Mouse (Mus musculus) lung, embryonic 15.5 days (tissue): ENCODE results near the gene Tkt. TPM values are rescaled to one million over a fixed set of nuclear protein-coding genes. Genes with fewer than 3 reads are reported as not detected.

Source experiments
- ATAC-seq: fragments of 200-750 bp; cut with Nextera tagmentation; 2 replicates; pipeline ENCODE4 v1.8.0; 2017; ENCODE audit warnings: moderate number of reproducible peaks, borderline replicate concordance; ENCODE audit not compliant: low FRiP score, low TSS enrichment; ENCODE audit errors: extremely low read depth
- H3K27ac ChIP-seq: fragments of 300-500 bp; sonication (generic); 2 replicates; pipeline ENCODE4 v1.5.1; 2015; ENCODE audit warnings: moderate library complexity, mild to moderate bottlenecking, inconsistent platforms
- H3K27me3 ChIP-seq: fragments of 300-500 bp; sonication (generic); 2 replicates; pipeline ENCODE4 v1.6.1; 2015; ENCODE audit warnings: inconsistent platforms
- H3K36me3 ChIP-seq: fragments of 300-500 bp; sonication (generic); 2 replicates; pipeline ENCODE4 v1.6.1; 2015; ENCODE audit warnings: inconsistent platforms
- H3K4me1 ChIP-seq: fragments of 300-500 bp; sonication (generic); 2 replicates; pipeline ENCODE4 v1.6.1; 2015; ENCODE audit warnings: inconsistent platforms
- H3K4me2 ChIP-seq: fragments of 300-500 bp; sonication (generic); 2 replicates; pipeline ENCODE4 v1.6.1; 2015; ENCODE audit warnings: inconsistent platforms, mild to moderate bottlenecking, moderate library complexity
- H3K4me3 ChIP-seq: fragments of 300-500 bp; sonication (generic); 2 replicates; pipeline ENCODE4 v1.5.1; 2015; ENCODE audit warnings: mild to moderate bottlenecking, inconsistent platforms
- H3K9ac ChIP-seq: fragments of 300-500 bp; sonication (generic); 2 replicates; pipeline ENCODE4 v1.6.1; 2015; ENCODE audit warnings: inconsistent platforms
- H3K9me3 ChIP-seq: fragments of 300-500 bp; sonication (generic); 2 replicates; pipeline ENCODE4 v1.6.1; 2016; ENCODE audit warnings: inconsistent platforms
- WGBS: fragments of 180-500 bp; shearing (Covaris S2); methylation state at CpG from one replicate; pipeline ENCODE4 v1.1.7; 2015; 5-methylcytosine and 5-hydroxymethylcytosine counted together
- polyA plus RNA-seq: library from polyadenylated mRNA; unstranded; fragments of >200 nt; fragmentation: Nextera tagmentation; extraction: Ambion mirVana; gene quantifications from 2 replicates; pipeline ENCODE4 v1.2.1, GENCODE M21; 2015

The Tkt gene
- polyA plus RNA-seq, 1 experiment from 2014 or later = 289 TPM

GRCm38 (mm10) chr14:30590041-30590645, 42.0 kb downstream of the Tkt start:
- Histone ChIP-seq H3K4me3 (no peak overlapping the region), H3K36me3 (no peaks in the 10 kb centered on the region), H3K27ac (no peak overlapping the region), H3K9ac (no peak overlapping the region), H3K4me1 (peaks cover 51% of the 10 kb centered on the region), H3K27me3 (no peaks in the 10 kb centered on the region), H3K9me3 (no peaks in the 10 kb centered on the region), H3K4me2 (no peak overlapping the region)
- ATAC-seq = no peak
- WGBS = 68% methylated on average over 11 of the region's 11 CpGs

DNA sequence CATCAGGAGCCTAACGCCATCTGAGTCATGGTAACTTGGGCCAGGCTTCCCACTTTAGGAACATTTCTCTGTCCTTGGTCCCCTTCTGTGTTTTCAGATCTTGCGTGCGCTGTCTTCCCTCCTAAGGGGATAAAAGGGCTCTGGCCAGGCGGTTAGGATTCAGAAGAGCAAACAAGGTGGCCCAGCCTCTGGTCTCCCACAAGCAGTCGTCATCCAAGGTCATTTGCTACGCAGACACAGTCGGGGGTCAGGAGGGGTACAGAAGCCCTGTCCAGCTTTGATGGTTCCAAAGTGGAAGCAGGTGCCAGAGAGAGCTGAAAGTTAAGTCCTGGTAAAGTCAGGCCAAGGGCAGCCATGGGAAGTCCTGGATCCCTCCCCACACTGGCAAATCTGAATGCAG, 42.8 kb downstream of the Tkt start:
- Histone ChIP-seq H3K27me3 (no peaks in the 10 kb centered on the region), H3K4me1 (peaks cover 46% of the 10 kb centered on the region), H3K27ac (no peak overlapping the region), H3K9me3 (no peaks in the 10 kb centered on the region), H3K36me3 (no peaks in the 10 kb centered on the region; the same call in 1 of the 2 replicates), H3K9ac (no peak overlapping the region), H3K4me2 (no peak overlapping the region), H3K4me3 (no peak overlapping the region)
- no peak for ATAC-seq
- 75% methylated on average over 7 of the region's 7 CpGs for WGBS

- WGBS = 13% methylated on average over 6 of the region's 6 CpGs
- Histone ChIP-seq H3K4me1 (peaks cover 43% of the 10 kb centered on the region), H3K9me3 (no peaks in the 10 kb centered on the region), H3K4me3 (no peak overlapping the region), H3K36me3 (peaks cover 2% of the 10 kb centered on the region; the same call in 1 of the 2 replicates), H3K9ac (no peak overlapping the region), H3K27me3 (no peaks in the 10 kb centered on the region), H3K4me2 (peak overlapping the region; percentile 16; the same call in 1 of the 2 replicates), H3K27ac (no peak overlapping the region)
- no peak for ATAC-seq
Measured at GRCm38 (mm10) chr14:30591417-30591816, 43.3 kb downstream of the Tkt start.

- no peaks in the 10 kb centered on the region for H3K9me3 ChIP-seq
- H3K36me3 ChIP-seq = peaks cover 9% of the 10 kb centered on the region
- H3K27me3 ChIP-seq = no peaks in the 10 kb centered on the region
- no peak overlapping the region for H3K4me2 ChIP-seq
- peak; percentile 57; the same call in 1 of the 2 replicates for ATAC-seq
- peak overlapping the region; percentile 85 for H3K27ac ChIP-seq
- H3K4me1 ChIP-seq = peaks cover 30% of the 10 kb centered on the region
- no peak overlapping the region for H3K9ac ChIP-seq
- H3K4me3 ChIP-seq = no peak overlapping the region
- WGBS = 28% methylated on average over 11 of the region's 11 CpGs
Measured at GRCm38 (mm10) chr14:30593279-30594091, 45.3 kb downstream of the Tkt start.

GRCm38 (mm10) chr14:30594092-30594695, 46.0 kb downstream of the Tkt start:
- Histone ChIP-seq H3K27ac (peak overlapping the region; percentile 85), H3K4me3 (no peak overlapping the region), H3K27me3 (no peaks in the 10 kb centered on the region), H3K36me3 (peaks cover 16% of the 10 kb centered on the region), H3K9ac (no peak overlapping the region), H3K9me3 (no peaks in the 10 kb centered on the region), H3K4me2 (no peak overlapping the region), H3K4me1 (peaks cover 30% of the 10 kb centered on the region)
- WGBS = 46% methylated on average over 7 of the region's 7 CpGs
- peak; percentile 74 for ATAC-seq

DNA sequence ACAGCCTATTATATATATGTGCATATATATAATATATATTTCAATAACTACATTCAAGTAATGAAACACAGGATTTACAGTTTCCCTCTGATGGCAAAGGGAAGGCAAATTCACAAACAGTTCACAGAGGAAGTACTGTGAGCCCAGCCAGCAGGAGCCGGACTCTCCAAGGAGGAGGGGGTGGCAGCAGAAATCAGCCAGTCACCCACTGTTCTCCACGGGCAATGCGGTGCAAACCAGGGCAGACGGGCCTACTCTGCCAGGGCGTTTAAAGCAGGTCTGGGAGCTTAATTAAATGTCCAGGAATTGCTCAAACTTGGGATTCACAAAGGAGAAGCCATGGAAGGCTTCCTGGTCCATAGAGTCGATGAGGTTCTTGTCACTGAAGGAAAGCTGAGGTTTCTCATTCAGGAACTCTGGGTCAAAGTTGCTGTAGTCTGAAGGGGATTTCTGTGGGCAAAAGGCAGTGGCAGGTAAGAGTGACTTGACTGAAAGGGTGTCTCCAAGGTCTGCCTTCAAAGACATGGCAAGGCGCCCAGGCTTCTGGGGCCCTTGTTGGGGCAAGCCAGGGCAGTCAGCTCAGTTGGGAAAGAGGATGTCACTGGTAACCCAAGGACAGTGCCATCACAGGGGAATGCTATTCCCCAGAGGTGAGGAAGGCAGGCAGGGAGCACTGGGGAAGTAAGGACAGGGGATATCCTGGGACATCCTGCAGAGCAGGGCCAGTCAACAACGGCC, 47.6 kb downstream of the Tkt start:
- Histone ChIP-seq H3K27ac (no peak overlapping the region), H3K36me3 (peaks cover 21% of the 10 kb centered on the region), H3K9ac (no peak overlapping the region), H3K9me3 (no peaks in the 10 kb centered on the region), H3K4me1 (peaks cover 30% of the 10 kb centered on the region), H3K4me2 (no peak overlapping the region), H3K4me3 (no peak overlapping the region), H3K27me3 (no peaks in the 10 kb centered on the region)
- 88% methylated on average over 8 of the region's 8 CpGs for WGBS
- ATAC-seq = no peak

DNA sequence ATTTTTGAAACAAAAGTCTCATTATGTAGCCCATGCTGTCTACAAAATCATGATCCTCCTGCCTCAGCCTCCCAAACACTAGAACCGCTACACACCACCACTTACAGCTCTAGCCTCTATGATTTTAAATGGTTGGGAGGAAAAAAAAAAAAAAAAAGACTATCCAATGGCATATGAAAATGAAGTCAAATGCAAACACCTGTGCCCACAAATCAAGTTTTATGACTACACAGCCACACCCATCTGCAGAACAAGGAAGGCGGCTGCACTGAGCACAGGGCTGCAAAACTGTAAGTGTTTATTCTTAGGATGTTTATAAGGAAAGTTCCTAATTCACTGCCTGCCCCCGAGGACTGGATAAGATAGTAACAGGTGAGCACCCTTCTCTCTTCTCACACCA, 48.2 kb downstream of the Tkt start:
- Histone ChIP-seq H3K9me3 (no peaks in the 10 kb centered on the region), H3K4me1 (peaks cover 30% of the 10 kb centered on the region), H3K4me2 (no peak overlapping the region), H3K27me3 (no peaks in the 10 kb centered on the region), H3K9ac (no peak overlapping the region), H3K27ac (no peak overlapping the region), H3K36me3 (peaks cover 28% of the 10 kb centered on the region), H3K4me3 (no peak overlapping the region)
- 73% methylated on average over 3 of the region's 3 CpGs for WGBS
- ATAC-seq = no peak

DNA sequence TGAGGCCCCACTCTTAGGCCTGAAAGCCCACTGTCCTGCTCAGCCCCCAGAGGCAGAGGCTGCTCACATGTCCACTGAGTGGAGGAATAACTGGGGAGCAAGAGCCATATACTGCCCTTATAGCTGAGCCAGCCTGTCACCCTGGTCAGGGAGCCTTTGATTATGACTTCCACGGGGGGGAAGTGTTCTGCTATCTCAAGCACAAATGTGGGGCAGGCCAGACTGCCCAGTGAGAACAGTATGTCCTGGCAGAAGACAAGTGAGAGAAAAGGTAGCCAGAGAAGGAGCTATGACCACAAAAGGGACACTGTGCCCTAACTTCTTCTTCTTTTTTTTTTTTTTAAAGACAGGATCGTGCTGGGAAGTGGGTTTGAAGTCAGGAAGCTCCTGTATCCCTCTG, 49.0 kb downstream of the Tkt start:
- H3K4me3 ChIP-seq = no peak overlapping the region
- no peak overlapping the region for H3K4me2 ChIP-seq
- no peak overlapping the region for H3K27ac ChIP-seq
- peaks cover 35% of the 10 kb centered on the region for H3K36me3 ChIP-seq
- H3K4me1 ChIP-seq = peaks cover 24% of the 10 kb centered on the region
- ATAC-seq = no peak
- H3K9me3 ChIP-seq = no peaks in the 10 kb centered on the region
- H3K9ac ChIP-seq = no peak overlapping the region
- no peaks in the 10 kb centered on the region for H3K27me3 ChIP-seq
- WGBS = 63% methylated on average over 2 of the region's 2 CpGs

DNA sequence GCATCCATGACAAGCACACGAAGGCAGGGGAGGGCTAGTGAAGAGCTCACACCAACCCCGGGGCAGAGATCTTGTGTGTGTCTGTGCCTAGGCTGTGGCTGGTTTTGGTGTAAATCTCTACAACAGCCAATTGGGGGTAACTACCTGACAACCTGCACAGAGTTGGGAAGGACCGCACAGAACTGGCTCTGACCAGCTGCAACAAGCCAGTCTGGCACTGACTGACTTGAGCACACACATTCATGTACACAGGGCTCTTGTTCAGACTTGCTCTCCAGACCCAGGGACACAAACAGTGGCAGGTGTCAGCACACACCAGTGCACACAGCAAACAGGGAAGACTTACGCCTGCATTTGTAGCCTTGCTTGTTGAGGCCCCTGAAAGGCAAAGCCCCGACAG, 58.7 kb downstream of the Tkt start:
- H3K4me2 ChIP-seq = no peak overlapping the region
- no peak overlapping the region for H3K9ac ChIP-seq
- WGBS = 92% methylated on average over 5 of the region's 5 CpGs
- no peak overlapping the region for H3K27ac ChIP-seq
- H3K36me3 ChIP-seq = peaks cover 18% of the 10 kb centered on the region
- 0 out of 2 replicates have a peak, but pooled peaks cover 4% of the 10 kb centered on the region for H3K4me1 ChIP-seq
- no peaks in the 10 kb centered on the region for H3K9me3 ChIP-seq
- no peaks in the 10 kb centered on the region for H3K27me3 ChIP-seq
- no peak for ATAC-seq
- no peak overlapping the region for H3K4me3 ChIP-seq

DNA sequence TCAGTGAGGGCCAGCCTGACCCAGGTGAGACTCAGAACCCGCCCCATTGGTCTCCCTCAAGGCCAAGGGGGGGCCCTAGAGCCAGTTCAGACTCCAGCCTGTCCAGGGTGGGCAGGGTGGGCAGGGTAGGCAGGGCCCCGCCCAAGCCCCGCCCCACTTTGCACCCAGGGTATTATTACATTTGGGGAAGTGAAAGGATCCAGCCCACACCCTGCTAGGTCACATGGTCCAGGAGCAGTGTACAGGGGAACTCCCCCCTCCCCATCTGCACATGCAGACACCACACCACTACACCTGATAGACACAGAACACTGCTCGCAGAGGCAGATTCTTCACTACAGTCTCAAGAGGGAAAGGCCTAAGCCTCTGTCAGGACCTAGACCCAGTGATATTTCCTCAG, 59.5 kb downstream of the Tkt start:
- WGBS = 81% methylated on average over 4 of the region's 4 CpGs
- H3K4me3 ChIP-seq = no peak overlapping the region
- no peak overlapping the region for H3K9ac ChIP-seq
- no peak overlapping the region for H3K27ac ChIP-seq
- no peak overlapping the region for H3K4me2 ChIP-seq
- H3K4me1 ChIP-seq = 0 out of 2 replicates have a peak, but pooled peaks cover 4% of the 10 kb centered on the region
- no peaks in the 10 kb centered on the region for H3K27me3 ChIP-seq
- peaks cover 14% of the 10 kb centered on the region for H3K36me3 ChIP-seq
- no peak for ATAC-seq
- H3K9me3 ChIP-seq = no peaks in the 10 kb centered on the region

DNA sequence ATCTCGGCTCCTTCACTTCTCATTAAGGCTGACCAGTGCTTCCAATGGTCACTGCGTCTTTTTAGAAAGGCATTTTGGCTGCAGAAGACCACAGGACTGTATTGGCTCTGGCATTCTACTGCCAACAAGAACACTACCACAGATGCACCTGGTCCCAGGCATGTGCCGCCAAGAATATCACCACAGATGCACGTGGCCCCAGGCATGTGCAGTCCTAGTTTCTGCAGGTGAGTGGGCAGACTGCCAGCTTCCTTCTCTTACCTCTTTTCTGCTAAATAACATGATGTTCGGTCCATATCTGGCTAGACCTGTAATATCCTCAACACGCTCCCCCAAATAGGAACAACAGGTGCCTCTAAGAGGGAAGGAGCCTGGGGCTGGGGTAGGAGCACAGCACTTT, 60.0 kb downstream of the Tkt start:
- peaks cover 14% of the 10 kb centered on the region for H3K36me3 ChIP-seq
- H3K4me3 ChIP-seq = no peak overlapping the region
- no peaks in the 10 kb centered on the region for H3K9me3 ChIP-seq
- H3K9ac ChIP-seq = no peak overlapping the region
- no peak overlapping the region for H3K27ac ChIP-seq
- no peak overlapping the region for H3K4me2 ChIP-seq
- WGBS = 84% methylated on average over 6 of the region's 6 CpGs
- 0 out of 2 replicates have a peak, but pooled peaks cover 4% of the 10 kb centered on the region for H3K4me1 ChIP-seq
- no peaks in the 10 kb centered on the region for H3K27me3 ChIP-seq
- no peak for ATAC-seq
